Mouse (Mus musculus) left cerebral cortex, postnatal 4 days (tissue): ENCODE results near the gene Sfi1. TPM values are rescaled to one million over a fixed set of nuclear protein-coding genes. Genes with fewer than 3 reads are reported as not detected.
"Not testable (repeated sequence)": the region's sequence is repeated elsewhere in the genome, so short reads cannot be mapped to it uniquely, and the experiment has no call there.

Experiments
- DNase-seq: peaks from one replicate; pipeline ENCODE4 v3.0.0-alpha.2; 2022
- intact Hi-C: fragments of 180-260 bp; cut with DNase I; formaldehyde crosslinking; loops from one replicate; pipeline ENCODE4 v1.15.1; 2025
- total RNA-seq, 2 experiments: library from RNA; stranded (reverse); gene quantifications; 2 replicates each; pipeline ENCODE4 v1.2.3; 2021

Gene Sfi1
- total RNA-seq, 2 experiments from 2014 or later = 76.6 to 108 TPM

- intact Hi-C loops = not testable (repeated sequence)
- peak; percentile 50 for DNase-seq
Measured at GRCm38 (mm10) chr11:3173425-3174318, 19.6 kb downstream of the Sfi1 start.

DNA sequence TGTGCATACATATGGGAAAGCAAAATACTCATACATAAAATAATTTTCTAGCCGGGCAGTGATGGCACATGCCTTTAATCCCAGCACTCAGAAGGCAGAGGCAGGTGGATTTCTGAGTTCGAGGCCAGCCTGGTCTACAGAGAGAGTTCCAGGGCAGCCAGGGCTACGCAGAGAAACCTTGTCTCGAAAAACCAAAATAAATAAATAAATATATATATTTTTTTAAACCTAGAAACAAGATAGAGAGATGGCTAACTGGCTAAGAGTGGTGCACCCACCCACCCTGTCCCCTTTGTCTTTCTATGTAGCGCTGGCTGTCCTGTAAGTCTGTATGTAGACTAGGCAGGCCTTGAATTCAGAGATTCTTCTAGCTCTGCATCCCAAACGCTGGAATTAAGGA lies 20.7 kb downstream of the Sfi1 start:
- intact Hi-C loops, DNase-seq: not testable (repeated sequence)

DNA sequence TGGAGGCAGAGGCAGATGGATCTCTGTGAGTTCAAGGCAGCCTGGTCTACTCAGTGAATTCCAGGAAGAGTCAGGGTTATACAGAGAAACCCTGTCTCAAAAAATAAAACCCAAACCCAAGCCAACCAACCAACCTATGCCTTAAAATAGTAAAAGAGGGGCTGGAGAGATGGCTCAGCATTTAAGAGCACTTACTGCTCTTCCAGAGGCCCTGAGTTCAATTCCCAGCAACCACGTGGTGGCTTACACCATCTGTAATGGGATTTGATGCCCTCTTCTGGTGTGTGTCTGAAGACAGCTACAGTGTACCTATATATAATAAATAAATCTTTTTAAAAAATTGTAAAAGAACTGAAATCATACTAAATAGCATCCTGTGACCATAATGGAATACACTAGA lies 21.3 kb downstream of the Sfi1 start:
- peak; percentile 36 for DNase-seq

DNA sequence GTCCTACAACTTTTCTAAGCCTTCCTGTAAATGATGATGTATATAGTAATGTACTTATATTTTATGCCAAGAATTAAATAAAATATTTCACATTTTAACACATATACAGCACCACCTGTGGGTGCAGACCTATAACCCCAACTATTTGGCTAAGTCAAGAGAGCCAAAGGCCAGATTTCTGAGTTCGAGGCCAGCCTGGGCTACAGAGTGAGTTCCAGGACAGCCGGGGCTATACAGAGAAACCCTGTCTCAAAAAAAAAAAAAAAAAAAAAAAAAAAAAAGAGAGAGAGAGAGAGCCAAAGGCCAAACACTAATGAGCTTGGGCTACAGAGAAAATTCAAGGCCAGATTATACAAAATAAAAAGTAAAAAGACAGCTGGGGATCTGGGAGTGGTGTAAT lies 24.2 kb downstream of the Sfi1 start:
- intact Hi-C loops, DNase-seq: not testable (repeated sequence)

More for the DNA sequence above, 21.3 kb downstream of the Sfi1 start:
- intact Hi-C loops = not testable (repeated sequence)

DNA sequence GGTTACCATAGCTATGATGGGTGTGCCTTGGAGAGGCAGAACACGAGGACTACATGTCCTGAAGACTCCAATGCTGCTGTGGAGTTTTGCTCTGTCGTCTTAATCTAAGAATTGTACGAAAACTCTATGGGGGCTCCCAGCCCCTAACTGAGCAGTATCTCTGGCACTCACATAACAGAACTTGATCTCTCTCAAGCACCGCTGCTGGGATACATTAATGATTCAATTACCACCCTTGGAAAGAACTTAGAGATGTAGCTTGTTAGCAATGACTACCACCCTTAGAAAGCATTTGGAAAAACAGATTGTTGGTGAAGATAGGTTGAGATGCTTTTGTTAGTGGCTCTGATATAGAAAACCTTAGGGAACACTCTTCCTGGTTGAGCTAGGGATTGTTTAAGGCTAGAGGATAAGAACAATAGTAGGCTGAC lies 25.7 kb downstream of the Sfi1 start:
- intact Hi-C loops, DNase-seq: not testable (repeated sequence)

DNA sequence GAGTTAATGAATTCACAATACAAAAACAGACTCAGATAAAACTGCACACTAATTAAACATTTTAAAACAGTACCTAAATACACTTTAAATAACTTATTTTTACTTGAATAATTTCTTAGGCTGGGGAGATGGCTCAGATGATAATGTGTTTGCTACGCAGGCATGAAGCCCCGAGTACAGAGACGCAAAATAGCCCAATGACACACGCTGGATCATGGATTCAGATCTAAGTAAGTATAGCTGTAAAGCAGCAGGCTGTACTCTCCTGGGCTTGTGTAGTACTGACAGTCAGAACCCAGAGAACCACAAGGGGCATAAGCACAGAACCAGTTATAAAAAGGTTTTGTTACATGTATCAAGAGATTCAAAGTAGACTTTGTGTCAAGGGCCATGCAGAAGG lies 26.1 kb downstream of the Sfi1 start:
- DNase-seq, intact Hi-C loops: not testable (repeated sequence)

GRCm38 (mm10) chr11:3166321-3166720 lies 26.9 kb downstream of the Sfi1 start:
- intact Hi-C loops, DNase-seq: not testable (repeated sequence)

GRCm38 (mm10) chr11:3165210-3165782 lies 28.0 kb downstream of the Sfi1 start:
- DNase-seq, intact Hi-C loops: not testable (repeated sequence)

GRCm38 (mm10) chr11:3163661-3164060 lies 29.6 kb downstream of the Sfi1 start:
- DNase-seq, intact Hi-C loops: not testable (repeated sequence)

- intact Hi-C loops, DNase-seq: not testable (repeated sequence)
Measured at GRCm38 (mm10) chr11:3163122-3163521, 30.1 kb downstream of the Sfi1 start.

- DNase-seq = peak; percentile 33
- intact Hi-C loops = not testable (repeated sequence)
Measured at GRCm38 (mm10) chr11:3162236-3162897, 30.9 kb downstream of the Sfi1 start.

DNA sequence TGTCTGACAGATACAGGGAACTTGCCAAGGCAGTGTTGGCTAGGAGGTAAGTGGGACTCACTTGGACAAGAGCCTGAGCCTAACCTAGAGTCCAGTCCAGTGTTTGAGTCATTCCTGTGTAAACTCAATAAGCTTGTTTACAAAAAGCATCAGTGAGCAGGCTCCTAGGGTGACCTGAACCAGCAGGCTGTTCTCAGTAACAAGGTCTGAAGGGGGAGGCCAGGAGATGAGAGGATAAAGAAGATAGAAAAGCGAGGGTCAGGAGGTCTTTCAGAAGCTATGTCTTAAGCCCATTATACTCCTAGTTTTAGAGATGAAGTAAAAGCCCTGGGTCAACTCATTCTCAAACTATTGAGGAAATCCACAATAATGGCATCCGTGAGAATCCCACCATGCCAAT lies 31.9 kb downstream of the Sfi1 start:
- DNase-seq, intact Hi-C loops: not testable (repeated sequence)

- intact Hi-C loops, DNase-seq: not testable (repeated sequence)
Measured at GRCm38 (mm10) chr11:3158800-3159199, 34.5 kb downstream of the Sfi1 start.

DNA sequence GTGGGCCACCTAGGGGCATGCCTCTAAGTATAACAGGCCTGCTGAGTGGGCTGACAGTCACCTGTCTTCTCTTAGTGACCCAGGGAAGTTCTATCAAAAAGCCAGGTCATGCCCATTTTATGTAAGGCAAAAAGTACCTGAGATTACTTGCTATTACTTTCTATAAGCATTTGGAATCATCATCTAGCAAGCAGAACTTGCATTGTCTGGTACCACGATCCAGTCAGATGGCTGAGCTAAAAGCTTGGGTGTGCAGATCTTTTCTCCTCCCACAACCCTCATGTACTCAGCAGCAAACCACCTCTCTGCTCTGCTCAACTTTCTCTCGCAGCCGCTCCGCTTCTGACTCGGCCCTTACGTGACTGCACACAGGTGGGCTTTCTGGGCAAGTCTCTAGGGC lies 35.3 kb downstream of the Sfi1 start:
- intact Hi-C loops, DNase-seq: not testable (repeated sequence)

- intact Hi-C loops, DNase-seq: not testable (repeated sequence)
Measured at GRCm38 (mm10) chr11:3156991-3157390, 36.3 kb downstream of the Sfi1 start.

DNA sequence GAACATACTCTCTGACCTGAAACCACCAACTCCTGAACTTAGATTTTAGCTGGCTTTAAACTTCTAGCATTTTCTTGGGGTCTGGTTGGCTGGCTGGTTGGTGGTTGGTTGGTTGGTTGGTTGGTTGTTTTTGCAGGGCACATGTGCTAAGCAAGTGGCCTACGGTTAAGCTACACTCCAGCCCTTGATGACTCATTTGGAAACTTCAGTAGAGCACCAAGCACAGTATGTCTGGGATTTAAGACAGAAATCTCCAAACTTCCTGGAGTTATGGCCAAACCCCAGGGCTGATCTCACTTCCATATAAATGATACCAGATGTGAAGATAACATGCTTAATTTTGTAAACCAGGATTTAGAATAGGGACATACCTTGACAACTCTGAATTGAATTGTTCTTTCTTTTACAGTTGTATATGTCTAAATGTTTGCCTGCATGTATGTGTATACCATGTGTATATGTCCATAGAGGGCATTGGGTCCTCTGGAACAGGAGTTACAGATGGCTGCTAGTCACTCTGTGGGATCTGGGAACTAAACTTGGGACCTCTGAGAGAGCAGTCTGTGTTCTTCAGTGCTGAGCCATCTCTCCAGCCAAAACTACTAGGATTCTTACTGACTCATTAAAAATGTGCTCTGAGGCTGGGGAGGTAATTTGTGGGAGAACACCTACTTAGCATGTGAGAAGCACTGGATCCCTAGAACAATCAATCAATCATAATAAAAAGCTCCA lies 39.4 kb downstream of the Sfi1 start:
- peak; percentile 21 for DNase-seq

DNA sequence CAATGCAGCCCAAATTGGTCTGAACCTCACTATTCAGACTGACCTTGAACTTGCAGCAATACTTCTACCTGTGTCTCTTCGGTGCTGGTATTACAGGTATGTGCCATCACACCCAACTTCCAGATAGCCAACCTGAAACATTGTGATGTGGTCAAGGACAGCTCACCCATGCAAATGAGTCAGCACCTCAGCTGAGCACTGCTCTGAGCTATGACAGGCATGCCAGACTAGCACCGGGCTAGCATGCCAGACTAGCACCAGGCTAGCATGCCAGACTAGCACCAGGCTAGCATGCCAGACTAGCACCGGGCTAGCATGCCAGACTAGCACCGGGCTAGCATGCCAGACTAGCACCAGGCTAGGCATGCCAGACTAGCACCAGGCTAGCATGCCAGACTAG lies 41.9 kb downstream of the Sfi1 start:
- intact Hi-C loops, DNase-seq: not testable (repeated sequence)

More for the DNA sequence above, 39.4 kb downstream of the Sfi1 start:
- intact Hi-C loops = not testable (repeated sequence)

GRCm38 (mm10) chr11:3150677-3151003 lies 42.6 kb downstream of the Sfi1 start:
- DNase-seq, intact Hi-C loops: not testable (repeated sequence)

DNA sequence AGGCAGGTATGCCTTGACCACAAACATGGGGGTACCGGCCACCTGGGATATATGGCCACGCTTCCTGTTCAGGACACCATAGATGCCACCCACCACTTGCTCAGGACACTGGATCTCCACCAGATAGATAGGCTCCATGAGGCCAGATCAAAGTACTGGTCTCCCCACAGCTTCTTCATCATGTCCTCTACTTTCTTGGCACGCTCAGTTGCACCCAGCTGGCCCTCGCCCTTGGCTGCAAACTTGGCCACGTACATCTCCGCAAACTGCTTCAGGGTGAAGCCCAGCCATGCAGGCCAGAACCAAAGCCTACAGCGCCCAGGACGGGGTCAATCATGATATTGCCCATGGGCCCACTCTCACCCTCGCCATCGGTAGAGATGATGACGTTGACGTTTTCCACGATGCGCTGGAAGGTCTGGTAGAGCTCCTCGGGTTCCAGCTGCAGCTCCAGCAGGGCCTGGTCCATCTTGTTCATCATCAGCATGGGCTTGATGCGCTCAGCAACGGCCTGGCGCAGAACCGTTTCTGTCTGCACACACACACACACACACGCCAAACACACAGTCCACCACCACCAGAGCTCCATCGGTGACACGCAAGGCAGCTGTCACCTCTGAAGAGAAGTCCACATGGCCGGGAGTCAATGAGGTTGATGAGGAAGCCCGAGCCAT lies 43.1 kb downstream of the Sfi1 start:
- intact Hi-C loops = not testable (repeated sequence)
- DNase-seq = peak; percentile 46

DNA sequence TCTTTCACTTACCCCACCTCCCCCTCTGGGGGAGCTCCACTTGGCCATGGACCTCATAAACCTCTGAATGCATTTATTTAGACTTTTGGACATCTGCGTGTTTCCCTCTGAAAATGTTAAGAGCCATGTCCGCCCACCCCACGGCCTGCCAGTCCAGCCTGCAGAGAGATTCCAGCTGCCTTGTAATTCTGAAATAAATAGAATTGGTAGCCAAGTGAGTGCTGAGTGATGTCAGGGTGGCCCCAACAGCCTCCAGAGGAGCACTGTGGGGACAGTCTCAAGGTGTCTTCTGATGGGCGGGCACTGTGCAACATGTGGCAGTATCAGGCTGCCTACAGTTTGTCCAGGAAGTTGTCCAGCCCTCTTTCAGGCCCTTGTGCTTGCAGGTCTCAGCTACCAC lies 43.8 kb downstream of the Sfi1 start:
- intact Hi-C loops, DNase-seq: not testable (repeated sequence)
